Mouse (Mus musculus) midbrain, embryonic 12.5 days (tissue): ENCODE data around the gene Barhl1. TPM values are rescaled to one million over a fixed set of nuclear protein-coding genes. Genes with fewer than 3 reads are reported as not detected.

Source experiments
- ATAC-seq: fragments of 200-750 bp; cut with Nextera tagmentation; 2 replicates; pipeline ENCODE4 v1.8.0; 2017; ENCODE audit warnings: low read depth, moderate TSS enrichment, moderate library complexity; ENCODE audit not compliant: low FRiP score
- H3K27ac ChIP-seq: fragments of 300-500 bp; sonication (generic); replicated peaks from 2 replicates; pipeline ENCODE4 v1.5.1; 2016; ENCODE audit warnings: mild to moderate bottlenecking
- H3K27me3 ChIP-seq: fragments of 300-500 bp; sonication (generic); 2 replicates; pipeline ENCODE4 v1.6.1; 2016; ENCODE audit warnings: mild to moderate bottlenecking
- H3K36me3 ChIP-seq: fragments of 300-500 bp; sonication (generic); 2 replicates; pipeline ENCODE4 v1.6.1; 2016
- H3K4me1 ChIP-seq: fragments of 300-500 bp; sonication (generic); 2 replicates; pipeline ENCODE4 v1.6.1; 2016
- H3K4me2 ChIP-seq: fragments of 300-500 bp; sonication (generic); replicated peaks from 2 replicates; pipeline ENCODE4 v1.6.1; 2016; ENCODE audit warnings: mild to moderate bottlenecking, moderate library complexity
- H3K4me3 ChIP-seq: fragments of 300-500 bp; sonication (generic); 2 replicates; pipeline ENCODE4 v1.5.1; 2016; ENCODE audit warnings: mild to moderate bottlenecking
- H3K9ac ChIP-seq: fragments of 300-500 bp; sonication (generic); replicated peaks from 2 replicates; pipeline ENCODE4 v1.6.1; 2016; ENCODE audit warnings: mild to moderate bottlenecking, moderate library complexity
- H3K9me3 ChIP-seq: fragments of 300-500 bp; sonication (generic); 2 replicates; pipeline ENCODE4 v1.6.1; 2016; ENCODE audit warnings: mild to moderate bottlenecking
- WGBS: fragments of 180-500 bp; shearing (Covaris S2); methylation state at CpG from one replicate; pipeline ENCODE4 v1.1.7; 2016; 5-methylcytosine and 5-hydroxymethylcytosine counted together
- polyA plus RNA-seq: library from polyadenylated mRNA; unstranded; fragments of >200 nt; fragmentation: Nextera tagmentation; extraction: Ambion mirVana; gene quantifications from 2 replicates; pipeline ENCODE4 v1.2.1, GENCODE M21; 2016

The Barhl1 gene
- 32.5 and 47.4 TPM in 2 replicates for polyA plus RNA-seq

DNA sequence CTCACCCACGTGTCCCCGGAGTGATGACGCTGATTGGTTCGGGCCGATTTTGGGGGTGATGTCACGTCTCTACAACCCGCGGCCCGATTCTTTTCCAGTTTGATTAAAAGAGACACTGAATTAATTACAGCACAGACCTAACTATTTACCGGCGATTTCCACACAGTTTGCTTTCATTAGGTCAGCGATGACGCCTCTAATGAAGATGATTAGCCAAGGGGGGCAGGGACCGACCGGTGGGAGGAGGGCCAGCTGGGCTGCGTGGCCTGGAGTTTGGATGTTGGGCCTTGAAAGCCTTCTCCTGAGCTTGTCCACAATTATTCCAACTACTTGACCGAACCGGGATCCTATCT is at the start of gene Barhl1:
TSS of gene Barhl1 (minus strand) at position 156 of the 353 bp plus-strand sequence.
- H3K27ac ChIP-seq = peak within 1 kb of the TSS; percentile 72
- H3K27me3 ChIP-seq = peaks cover 97% of the 10 kb centered on the region
- 1% methylated on average over 18 of the region's 18 CpGs for WGBS
- H3K4me2 ChIP-seq = peak within 1 kb of the TSS; percentile 54
- peak within 1 kb of the TSS; percentile 61 for H3K9ac ChIP-seq
- H3K4me3 ChIP-seq = peak within 1 kb of the TSS; percentile 42
- ATAC-seq = no peak
- peaks cover 27% of the 10 kb centered on the region for H3K4me1 ChIP-seq
- H3K9me3 ChIP-seq = no peaks in the 10 kb centered on the region
- no peaks in the 10 kb centered on the region for H3K36me3 ChIP-seq

DNA sequence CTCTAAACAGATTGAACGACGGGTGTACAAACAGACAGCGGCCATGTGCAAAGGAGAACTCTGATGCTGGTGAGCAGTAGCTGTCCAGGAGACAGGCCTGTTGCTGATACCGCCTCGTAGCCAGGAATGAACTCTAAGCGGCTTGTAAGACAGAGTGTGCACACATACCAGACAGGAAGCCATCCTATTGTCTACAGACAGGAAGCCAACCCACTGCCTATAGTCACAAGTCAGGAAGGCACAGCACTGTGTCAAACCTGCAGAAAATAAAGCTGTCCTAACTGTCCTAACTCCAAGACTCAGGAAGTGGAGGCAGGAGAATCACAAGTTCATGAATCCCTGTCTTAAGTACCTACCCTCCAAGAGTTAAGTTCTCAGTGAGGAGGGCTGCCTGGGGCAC is 47.1 kb upstream of the Barhl1 start:
- Histone ChIP-seq H3K9me3 (no peaks in the 10 kb centered on the region), H3K27ac (no peak overlapping the region), H3K9ac (no peak overlapping the region), H3K4me3 (no peak overlapping the region), H3K36me3 (no peaks in the 10 kb centered on the region), H3K27me3 (peaks cover 27% of the 10 kb centered on the region), H3K4me1 (peaks cover 14% of the 10 kb centered on the region), H3K4me2 (no peak overlapping the region)
- no peak for ATAC-seq
- WGBS = 84% methylated on average over 6 of the region's 6 CpGs

DNA sequence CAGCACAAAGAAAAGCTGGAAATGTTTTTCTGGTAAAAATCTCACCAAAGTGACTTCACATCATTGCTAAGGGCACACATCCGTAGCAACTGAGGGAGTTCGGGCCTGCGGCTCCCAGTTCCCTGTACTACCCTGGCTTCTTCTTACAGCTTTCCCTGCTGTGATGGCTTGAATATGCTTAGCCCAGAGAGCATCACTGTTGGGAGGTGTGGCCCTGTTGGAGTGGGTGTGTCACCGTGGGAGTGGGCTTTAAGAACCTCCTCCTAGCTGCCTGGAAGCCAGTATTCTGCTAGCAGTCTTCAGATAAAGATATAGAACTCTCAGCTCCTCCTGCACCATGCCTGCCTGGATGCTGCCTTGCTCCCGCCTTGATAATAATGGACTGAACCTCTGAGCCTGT is 45.2 kb upstream of the Barhl1 start:
- WGBS = 70% methylated on average over 5 of the region's 5 CpGs
- no peak for ATAC-seq
- no peak overlapping the region for H3K27ac ChIP-seq
- no peak overlapping the region for H3K4me3 ChIP-seq
- peaks cover 10% of the 10 kb centered on the region for H3K4me1 ChIP-seq
- H3K9me3 ChIP-seq = no peaks in the 10 kb centered on the region
- no peak overlapping the region for H3K4me2 ChIP-seq
- H3K27me3 ChIP-seq = peaks cover 23% of the 10 kb centered on the region
- no peaks in the 10 kb centered on the region for H3K36me3 ChIP-seq
- no peak overlapping the region for H3K9ac ChIP-seq

DNA sequence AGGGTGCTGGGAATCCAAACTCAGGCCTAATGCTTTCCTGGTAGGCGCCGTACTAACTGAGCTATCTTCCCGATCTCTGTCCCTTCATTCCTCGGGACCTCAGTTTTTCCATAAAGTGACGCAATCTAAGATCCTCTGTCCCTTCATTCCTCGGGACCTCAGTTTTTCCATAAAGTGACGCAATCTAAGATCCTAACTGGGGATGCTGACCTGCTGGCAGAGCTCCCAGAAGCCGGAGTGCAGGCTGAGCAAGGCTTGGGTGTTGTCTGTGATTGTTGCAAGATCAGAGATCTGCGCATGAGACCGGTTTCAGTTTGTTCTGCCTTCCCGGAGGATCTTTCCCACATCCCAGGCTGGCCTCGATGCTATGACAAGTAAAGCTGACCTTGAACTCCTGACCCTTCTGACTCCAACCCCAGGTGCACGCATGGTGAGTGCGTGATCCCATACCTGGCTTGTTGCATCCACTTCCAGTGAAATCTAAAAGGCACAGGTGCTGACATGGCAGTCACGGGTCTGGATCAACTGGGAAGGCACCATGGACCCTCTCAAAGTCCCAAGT is 44.6 kb upstream of the Barhl1 start:
- Histone ChIP-seq H3K4me2 (no peak overlapping the region), H3K9ac (no peak overlapping the region), H3K4me3 (no peak overlapping the region), H3K27me3 (peaks cover 21% of the 10 kb centered on the region), H3K27ac (no peak overlapping the region), H3K36me3 (no peaks in the 10 kb centered on the region), H3K4me1 (peaks cover 7% of the 10 kb centered on the region), H3K9me3 (no peaks in the 10 kb centered on the region)
- 88% methylated on average over 15 of the region's 15 CpGs for WGBS
- no peak for ATAC-seq

- Histone ChIP-seq H3K27ac (no peak overlapping the region), H3K9me3 (no peaks in the 10 kb centered on the region), H3K36me3 (no peaks in the 10 kb centered on the region), H3K4me1 (peaks cover 7% of the 10 kb centered on the region; the same call in 1 of the 2 replicates), H3K27me3 (peaks cover 7% of the 10 kb centered on the region; the same call in 1 of the 2 replicates), H3K4me2 (no peak overlapping the region), H3K9ac (no peak overlapping the region), H3K4me3 (no peak overlapping the region)
- no peak for ATAC-seq
- 84% methylated on average over 4 of the region's 4 CpGs for WGBS
Observed at GRCm38 (mm10) chr2:28956874-28957273, 40.4 kb upstream of the Barhl1 start.

GRCm38 (mm10) chr2:28954595-28954994 is 38.1 kb upstream of the Barhl1 start:
- no peaks in the 10 kb centered on the region for H3K9me3 ChIP-seq
- H3K4me2 ChIP-seq = no peak overlapping the region
- peaks cover 10% of the 10 kb centered on the region; the same call in 1 of the 2 replicates for H3K27me3 ChIP-seq
- H3K4me1 ChIP-seq = peaks cover 7% of the 10 kb centered on the region; the same call in 1 of the 2 replicates
- no peak overlapping the region for H3K9ac ChIP-seq
- no peak overlapping the region for H3K4me3 ChIP-seq
- H3K27ac ChIP-seq = no peak overlapping the region
- ATAC-seq = no peak
- H3K36me3 ChIP-seq = no peaks in the 10 kb centered on the region
- WGBS = 77% methylated on average over 9 of the region's 9 CpGs

DNA sequence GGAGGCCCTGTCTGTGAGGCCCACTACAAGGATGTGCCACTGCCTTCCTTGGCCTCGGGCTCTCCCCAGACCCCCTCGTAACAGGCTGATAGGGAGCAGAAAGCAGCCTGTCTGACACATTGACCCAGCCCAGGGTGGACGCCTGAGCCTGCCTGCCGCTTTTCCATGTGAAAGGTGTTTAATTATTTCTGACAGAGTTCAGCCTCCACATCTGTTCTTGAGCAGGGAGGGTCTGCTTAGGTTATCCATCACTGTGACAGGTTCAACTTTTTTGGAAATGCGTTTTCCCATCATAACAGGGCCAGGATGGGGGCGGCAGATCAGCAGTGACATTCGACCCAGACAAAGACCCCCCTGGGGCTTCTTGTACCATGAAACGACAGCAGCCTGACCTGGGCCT is 36.5 kb upstream of the Barhl1 start:
- Histone ChIP-seq H3K36me3 (no peaks in the 10 kb centered on the region), H3K27ac (no peak overlapping the region), H3K4me3 (no peak overlapping the region), H3K9me3 (no peaks in the 10 kb centered on the region), H3K27me3 (peaks cover 18% of the 10 kb centered on the region), H3K9ac (no peak overlapping the region), H3K4me2 (no peak overlapping the region), H3K4me1 (peaks cover 7% of the 10 kb centered on the region; the same call in 1 of the 2 replicates)
- ATAC-seq = no peak
- 52% methylated on average over 8 of the region's 8 CpGs for WGBS

DNA sequence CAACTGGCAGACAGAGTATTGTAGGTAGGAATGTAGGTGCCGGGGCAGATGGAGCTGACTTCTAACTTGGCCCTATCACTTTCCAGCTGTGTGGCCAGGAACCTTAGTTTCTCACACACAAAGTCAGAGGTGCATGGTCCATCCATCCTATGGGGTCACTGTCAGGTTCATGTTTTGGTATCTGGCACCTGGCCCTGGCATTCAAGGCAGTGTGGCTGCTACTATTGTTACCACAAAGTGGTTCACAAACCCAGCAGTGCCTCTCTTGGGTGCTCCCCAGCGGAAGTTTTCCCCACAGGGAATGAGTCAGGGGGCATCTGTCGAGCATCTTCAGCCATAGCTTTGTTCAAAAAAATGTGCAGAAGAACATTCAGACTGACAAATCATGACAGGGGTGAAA is 29.8 kb upstream of the Barhl1 start:
- no peak for ATAC-seq
- WGBS = 86% methylated on average over 3 of the region's 3 CpGs

GRCm38 (mm10) chr2:28945388-28945787 is 28.9 kb upstream of the Barhl1 start:
- 0 out of 2 replicates have a peak, but pooled peaks have one; percentile 34 for ATAC-seq
- H3K27ac ChIP-seq = 0 out of 2 replicates have a peak overlapping the region, but pooled peaks have one; percentile 70
- H3K9ac ChIP-seq = no peak overlapping the region
- H3K4me2 ChIP-seq = no peak overlapping the region
- peaks cover 20% of the 10 kb centered on the region for H3K27me3 ChIP-seq
- H3K36me3 ChIP-seq = no peaks in the 10 kb centered on the region
- no peaks in the 10 kb centered on the region for H3K9me3 ChIP-seq
- WGBS = 51% methylated on average over 6 of the region's 6 CpGs
- H3K4me1 ChIP-seq = peaks cover 24% of the 10 kb centered on the region
- H3K4me3 ChIP-seq = no peak overlapping the region

More for the DNA sequence above, 29.8 kb upstream of the Barhl1 start:
- Histone ChIP-seq H3K4me1 (peaks cover 24% of the 10 kb centered on the region), H3K36me3 (no peaks in the 10 kb centered on the region), H3K4me3 (no peak overlapping the region), H3K27ac (no peak overlapping the region), H3K9ac (no peak overlapping the region), H3K9me3 (no peaks in the 10 kb centered on the region), H3K27me3 (peaks cover 19% of the 10 kb centered on the region), H3K4me2 (no peak overlapping the region)

DNA sequence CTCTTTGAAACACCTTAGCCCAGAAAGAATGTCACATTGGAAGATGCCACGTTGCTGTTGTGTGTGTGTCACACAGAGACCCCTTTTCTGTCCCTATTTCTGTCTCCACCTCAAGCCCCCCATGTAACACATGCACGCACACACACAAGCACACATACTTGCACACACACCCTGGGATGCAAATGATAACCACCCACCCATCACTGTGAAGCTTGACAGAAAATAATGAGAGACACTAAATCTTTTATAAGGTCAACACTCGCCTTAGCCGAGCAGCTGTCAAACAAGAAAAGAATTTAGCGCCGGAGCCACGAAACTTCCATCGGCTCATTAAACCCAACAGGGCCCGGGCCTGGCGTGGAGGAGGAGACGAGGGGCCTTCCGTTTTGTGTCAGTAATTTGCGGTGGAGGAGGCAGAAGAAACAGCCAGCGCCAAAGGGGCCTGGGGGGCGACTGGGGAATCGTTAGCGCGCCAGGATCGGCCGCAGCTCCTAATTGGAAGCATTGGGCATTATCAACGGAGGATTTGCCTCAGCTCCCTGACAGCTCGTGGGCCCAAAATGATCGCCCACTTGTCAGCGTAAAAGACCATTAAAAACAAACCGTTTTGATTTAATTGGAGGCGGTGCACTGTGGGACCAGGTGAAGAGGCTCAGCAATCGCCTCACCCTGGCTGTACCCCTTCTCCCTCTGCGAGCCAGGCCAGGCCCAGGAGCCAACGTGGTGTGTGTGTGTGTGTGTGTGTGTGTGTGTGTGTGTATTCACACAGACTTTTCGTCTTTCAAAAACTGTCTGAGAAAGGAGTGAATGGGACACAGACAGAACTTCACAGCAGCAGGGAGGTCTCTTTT is 27.4 kb upstream of the Barhl1 start:
- no peak overlapping the region for H3K4me3 ChIP-seq
- 39% methylated on average over 30 of the region's 30 CpGs for WGBS
- peaks cover 19% of the 10 kb centered on the region for H3K27me3 ChIP-seq
- peaks cover 30% of the 10 kb centered on the region for H3K4me1 ChIP-seq
- no peak overlapping the region for H3K9ac ChIP-seq
- peak overlapping the region; percentile 3; the same call in 1 of the 2 replicates for H3K4me2 ChIP-seq
- peak overlapping the region; percentile 70 for H3K27ac ChIP-seq
- H3K36me3 ChIP-seq = no peaks in the 10 kb centered on the region
- ATAC-seq = peak; percentile 76
- no peaks in the 10 kb centered on the region for H3K9me3 ChIP-seq

DNA sequence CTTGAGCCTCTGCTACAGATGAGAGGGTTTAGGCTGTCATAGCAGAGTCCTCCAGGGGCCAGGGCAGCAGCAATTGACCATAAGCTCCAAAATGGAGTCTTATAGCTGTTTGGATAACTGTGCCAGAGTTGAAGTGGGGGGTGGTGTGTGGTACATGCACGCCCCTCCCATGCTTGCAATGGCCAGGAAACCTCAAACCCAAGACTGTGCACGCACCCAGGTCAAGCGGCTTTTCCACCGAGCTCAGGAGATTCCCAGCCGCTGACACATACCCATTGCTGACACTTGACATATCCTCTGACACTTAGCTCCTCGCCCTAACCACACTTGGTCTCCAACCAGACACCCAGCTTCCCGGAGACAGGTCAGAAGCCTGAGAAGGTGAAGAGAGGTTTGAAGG is 22.5 kb upstream of the Barhl1 start:
- H3K27ac ChIP-seq = no peak overlapping the region
- peaks cover 10% of the 10 kb centered on the region for H3K27me3 ChIP-seq
- no peaks in the 10 kb centered on the region for H3K36me3 ChIP-seq
- H3K4me2 ChIP-seq = no peak overlapping the region
- H3K4me1 ChIP-seq = peaks cover 22% of the 10 kb centered on the region
- no peak overlapping the region for H3K9ac ChIP-seq
- 88% methylated on average over 7 of the region's 7 CpGs for WGBS
- ATAC-seq = no peak
- no peak overlapping the region for H3K4me3 ChIP-seq
- H3K9me3 ChIP-seq = no peaks in the 10 kb centered on the region

DNA sequence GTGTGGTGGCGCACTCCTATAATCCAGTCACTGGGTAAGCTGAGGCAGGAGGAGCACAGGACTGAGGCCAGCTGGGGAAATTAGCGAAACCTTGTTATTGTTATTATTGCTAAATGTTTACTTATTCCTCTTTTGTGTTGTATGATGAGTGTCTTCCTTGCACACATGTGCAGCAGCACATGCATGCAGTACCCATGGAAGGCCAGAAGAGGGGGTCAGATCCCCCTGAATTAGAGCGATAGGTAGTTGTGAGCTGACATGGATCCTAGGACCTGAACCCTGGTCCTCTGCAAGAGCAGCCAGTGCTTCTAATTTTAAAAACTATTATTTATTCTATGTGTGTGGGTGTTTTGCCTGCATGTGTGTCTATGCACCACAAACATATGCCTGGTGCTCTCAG is 14.1 kb upstream of the Barhl1 start:
- Histone ChIP-seq H3K9ac (no peak overlapping the region), H3K9me3 (no peaks in the 10 kb centered on the region), H3K4me2 (no peak overlapping the region), H3K4me3 (no peak overlapping the region), H3K4me1 (no peaks in the 10 kb centered on the region), H3K27me3 (peaks cover 47% of the 10 kb centered on the region), H3K36me3 (no peaks in the 10 kb centered on the region), H3K27ac (no peak overlapping the region)
- ATAC-seq = no peak
- 93% methylated on average over 3 of the region's 3 CpGs for WGBS
